Mouse (Mus musculus): Measurements from ENCODE around the gene Cdh22.

The Cdh22 gene

GRCm38 (mm10) chr2:165211426-165212079 is 23.1 kb downstream of the Cdh22 start:
- in situ Hi-C loops (cut with MboI; ENCODE audit: low sequenced_read_pairs), result no loop called here

- in situ Hi-C loops (cut with MboI; ENCODE audit: low sequenced_read_pairs), result no loop called here
Measured at GRCm38 (mm10) chr2:165210948-165211347, 23.7 kb downstream of the Cdh22 start.

- in situ Hi-C loops (cut with MboI; ENCODE audit: low sequenced_read_pairs), result no loop called here
Measured at GRCm38 (mm10) chr2:165207689-165208088, 27.0 kb downstream of the Cdh22 start.

- in situ Hi-C loops (cut with MboI; ENCODE audit: low sequenced_read_pairs), result no loop called here
Measured at GRCm38 (mm10) chr2:165207086-165207485, 27.6 kb downstream of the Cdh22 start.

- in situ Hi-C loops (cut with MboI; ENCODE audit: low sequenced_read_pairs), result no loop called here
Measured at GRCm38 (mm10) chr2:165205486-165205885, 29.2 kb downstream of the Cdh22 start.

GRCm38 (mm10) chr2:165204931-165205330 is 29.7 kb downstream of the Cdh22 start:
- in situ Hi-C loops (cut with MboI; ENCODE audit: low sequenced_read_pairs), result no loop called here

- in situ Hi-C loops (cut with MboI; ENCODE audit: low sequenced_read_pairs), result no loop called here
Measured at GRCm38 (mm10) chr2:165201761-165202751, 32.6 kb downstream of the Cdh22 start.

GRCm38 (mm10) chr2:165197546-165197945 is 37.1 kb downstream of the Cdh22 start:
- in situ Hi-C loops (cut with MboI; ENCODE audit: low sequenced_read_pairs), result no loop called here

GRCm38 (mm10) chr2:165195411-165196182 is 39.1 kb downstream of the Cdh22 start:
- in situ Hi-C loops (cut with MboI; ENCODE audit: low sequenced_read_pairs), result no loop called here

GRCm38 (mm10) chr2:165191483-165191882 is 43.2 kb downstream of the Cdh22 start:
- in situ Hi-C loops (cut with MboI; ENCODE audit: low sequenced_read_pairs), result no loop called here

GRCm38 (mm10) chr2:165189546-165189945 is 45.1 kb downstream of the Cdh22 start:
- in situ Hi-C loops (cut with MboI; ENCODE audit: low sequenced_read_pairs), result no loop called here

- in situ Hi-C loops (cut with MboI; ENCODE audit: low sequenced_read_pairs), result no loop called here
Measured at GRCm38 (mm10) chr2:165187648-165188380, 46.8 kb downstream of the Cdh22 start.

GRCm38 (mm10) chr2:165184015-165184633 is 50.5 kb downstream of the Cdh22 start:
- in situ Hi-C loops (cut with MboI; ENCODE audit: low sequenced_read_pairs), result no loop called here

- in situ Hi-C loops (cut with MboI; ENCODE audit: low sequenced_read_pairs), result no loop called here
Measured at GRCm38 (mm10) chr2:165182085-165182976, 52.3 kb downstream of the Cdh22 start.

GRCm38 (mm10) chr2:165179231-165179630 is 55.4 kb downstream of the Cdh22 start:
- in situ Hi-C loops (cut with MboI; ENCODE audit: low sequenced_read_pairs), result no loop called here

GRCm38 (mm10) chr2:165176965-165177364 is 57.7 kb downstream of the Cdh22 start:
- in situ Hi-C loops (cut with MboI; ENCODE audit: low sequenced_read_pairs), result no loop called here

- in situ Hi-C loops (cut with MboI; ENCODE audit: low sequenced_read_pairs), result no loop called here
Measured at GRCm38 (mm10) chr2:165166664-165167435, 67.8 kb downstream of the Cdh22 start.

GRCm38 (mm10) chr2:165162221-165162620 is 72.4 kb downstream of the Cdh22 start:
- in situ Hi-C loops (cut with MboI; ENCODE audit: low sequenced_read_pairs), result no loop called here
